Mouse (Mus musculus) midbrain, embryonic 16.5 days (tissue): ENCODE measurements around the gene Tie1. TPM values are rescaled to one million over a fixed set of nuclear protein-coding genes. Genes with fewer than 3 reads are reported as not detected.

Source experiments
- ATAC-seq: fragments of 200-750 bp; cut with Nextera tagmentation; 2 replicates; pipeline ENCODE4 v1.8.0; 2017; ENCODE audit warnings: moderate TSS enrichment
- H3K27ac ChIP-seq: fragments of 300-500 bp; sonication (generic); 2 replicates; pipeline ENCODE4 v1.5.1; 2014; ENCODE audit warnings: mild to moderate bottlenecking, low read length, mixed read lengths
- H3K27me3 ChIP-seq: fragments of 300-500 bp; sonication (generic); 2 replicates; pipeline ENCODE4 v1.6.1; 2014; ENCODE audit warnings: low read depth, low read length, mixed read lengths; ENCODE audit not compliant: control insufficient read depth, insufficient read depth
- H3K36me3 ChIP-seq: fragments of 300-500 bp; sonication (generic); 2 replicates; pipeline ENCODE4 v1.6.1; 2014; ENCODE audit warnings: mild to moderate bottlenecking, low read length, moderate library complexity, mixed read lengths; ENCODE audit not compliant: control insufficient read depth, insufficient read depth
- H3K4me1 ChIP-seq: fragments of 300-500 bp; sonication (generic); 2 replicates; pipeline ENCODE4 v1.6.1; 2014; ENCODE audit warnings: mild to moderate bottlenecking, low read length, mixed read lengths; ENCODE audit not compliant: control insufficient read depth, insufficient read depth
- H3K4me2 ChIP-seq: fragments of 300-500 bp; sonication (generic); 2 replicates; pipeline ENCODE4 v1.6.1; 2014; ENCODE audit warnings: mild to moderate bottlenecking, low read length, mixed read lengths
- H3K4me3 ChIP-seq: fragments of 300-500 bp; sonication (generic); 2 replicates; pipeline ENCODE4 v1.5.1; 2014; ENCODE audit warnings: low read depth, mild to moderate bottlenecking, low read length, moderate library complexity, mixed read lengths
- H3K9ac ChIP-seq: fragments of 300-500 bp; sonication (generic); 2 replicates; pipeline ENCODE4 v1.6.1; 2014; ENCODE audit warnings: low read depth, low read length, mixed read lengths
- H3K9me3 ChIP-seq: fragments of 300-500 bp; sonication (generic); replicated peaks from 2 replicates; pipeline ENCODE4 v1.6.1; 2014; ENCODE audit warnings: mild to moderate bottlenecking, low read length, mixed read lengths; ENCODE audit not compliant: control insufficient read depth, poor library complexity, severe bottlenecking
- WGBS: fragments of 180-500 bp; shearing (Covaris S2); extraction: QIAGEN DNeasy Blood & Tissue Kit; methylation state at CpG from one replicate; pipeline ENCODE4 v1.1.7; 2014; 5-methylcytosine and 5-hydroxymethylcytosine counted together
- polyA plus RNA-seq: library from polyadenylated mRNA; unstranded; fragments of >200 nt; fragmentation: Nextera tagmentation; extraction: Ambion mirVana; gene quantifications from 2 replicates; pipeline ENCODE4 v1.2.1, GENCODE M21; 2015

Gene Tie1
- polyA plus RNA-seq, result 13.1 and 14.4 TPM in 2 replicates

DNA sequence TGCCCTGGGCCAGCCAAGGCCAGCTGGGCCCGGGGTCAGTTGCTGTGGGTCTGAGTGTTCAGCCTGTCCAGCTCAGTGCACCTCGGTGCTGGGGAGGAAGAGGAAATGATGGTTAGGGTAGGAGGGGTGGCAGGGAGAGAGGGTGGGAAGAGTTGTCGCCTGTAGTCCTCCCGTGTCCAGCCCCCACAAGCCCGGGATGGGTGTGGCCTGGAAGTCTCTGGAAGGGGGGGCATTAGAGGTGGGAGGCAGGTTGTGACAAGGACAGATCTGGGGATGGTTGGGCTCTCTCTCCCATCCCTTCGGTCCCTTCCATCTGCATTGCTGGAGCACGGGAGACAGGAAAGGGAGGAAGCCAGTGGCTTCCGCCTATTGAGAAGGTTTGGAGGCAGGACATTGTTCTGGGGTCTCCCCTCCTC, at the start of gene Tie1:
Gene Tie1, minus strand, starts transcription at position 345 of the 416 bp plus-strand sequence.
- Histone ChIP-seq H3K9me3 (no peaks in the 10 kb centered on the region), H3K27ac (no peak within 1 kb of the TSS), H3K4me3 (no peak within 1 kb of the TSS), H3K4me1 (no peaks in the 10 kb centered on the region), H3K36me3 (no peaks in the 10 kb centered on the region), H3K4me2 (no peak within 1 kb of the TSS), H3K27me3 (no peaks in the 10 kb centered on the region), H3K9ac (no peak within 1 kb of the TSS)
- 81% methylated on average over 8 of the region's 8 CpGs for WGBS
- no peak for ATAC-seq

DNA sequence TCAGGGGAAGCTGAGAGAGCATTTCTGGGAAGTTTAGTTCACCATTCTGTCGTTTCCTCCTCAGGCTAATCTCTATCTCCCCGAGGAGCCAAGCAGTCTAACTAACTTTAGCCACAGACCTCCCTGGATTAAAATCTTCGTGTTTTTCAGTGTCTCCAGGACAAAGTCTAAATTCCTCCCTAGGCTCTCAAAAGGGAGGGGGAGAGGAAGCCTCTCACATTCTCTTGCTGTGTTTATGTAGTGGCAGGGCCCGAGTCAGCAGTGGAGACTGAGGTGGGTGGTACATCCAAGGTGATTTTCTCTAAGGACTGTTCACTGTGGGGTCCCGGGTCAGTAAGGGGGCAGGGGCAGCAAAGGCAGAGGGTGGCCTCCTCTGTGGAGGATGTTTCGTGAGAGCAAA, 47.9 kb upstream of the Tie1 start:
- Histone ChIP-seq H3K36me3 (no peaks in the 10 kb centered on the region), H3K9ac (no peak overlapping the region), H3K9me3 (no peaks in the 10 kb centered on the region), H3K4me1 (no peaks in the 10 kb centered on the region), H3K4me3 (no peak overlapping the region), H3K27me3 (peaks cover 12% of the 10 kb centered on the region; the same call in 1 of the 2 replicates), H3K4me2 (no peak overlapping the region), H3K27ac (no peak overlapping the region)
- ATAC-seq, result no peak
- WGBS, result 40% methylated on average over 6 of the region's 6 CpGs

DNA sequence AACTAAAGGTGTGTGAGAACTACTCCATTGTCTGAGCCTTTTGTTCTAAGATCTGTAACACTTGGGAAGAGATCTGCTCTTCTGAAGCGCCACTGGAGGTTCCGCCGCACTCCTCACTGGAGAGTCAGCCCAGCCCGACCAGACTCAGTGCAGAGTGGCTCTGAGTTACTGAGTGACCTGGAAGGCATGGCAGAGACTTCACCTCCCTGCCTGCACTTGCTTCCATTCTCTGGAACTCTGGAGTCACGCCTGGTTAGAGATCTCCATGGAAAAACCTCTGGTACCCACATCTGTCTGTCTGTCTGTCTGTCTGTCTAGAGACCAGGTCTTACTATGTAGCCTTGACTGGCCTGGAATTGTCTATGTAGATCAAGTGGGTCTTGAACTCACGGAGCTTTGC, 45.7 kb upstream of the Tie1 start:
- Histone ChIP-seq H3K4me2 (no peak overlapping the region), H3K4me3 (no peak overlapping the region), H3K27me3 (no peaks in the 10 kb centered on the region), H3K9ac (no peak overlapping the region), H3K36me3 (no peaks in the 10 kb centered on the region), H3K9me3 (no peaks in the 10 kb centered on the region), H3K27ac (no peak overlapping the region), H3K4me1 (no peaks in the 10 kb centered on the region)
- no peak for ATAC-seq
- WGBS, result 77% methylated on average over 6 of the region's 6 CpGs

DNA sequence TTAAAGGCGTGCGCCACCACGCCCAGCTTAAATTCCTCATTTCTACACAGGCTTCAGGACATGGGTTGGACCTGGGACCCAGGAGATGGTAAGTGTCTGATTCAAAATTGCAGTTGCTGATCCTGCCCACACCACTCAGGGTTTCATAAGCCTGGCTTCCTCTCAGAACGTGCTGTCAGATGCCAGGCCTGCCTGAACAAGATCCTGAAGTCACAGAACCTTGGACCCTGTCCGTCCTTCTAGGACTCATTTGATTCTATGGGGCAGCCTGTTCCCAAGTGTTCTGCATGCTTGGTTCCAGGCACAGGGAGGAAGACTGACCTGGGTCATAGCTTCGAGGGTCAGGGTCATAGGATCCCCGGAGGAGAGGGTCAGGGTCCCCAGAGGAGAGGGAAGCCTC, 43.7 kb upstream of the Tie1 start:
- Histone ChIP-seq H3K9me3 (no peaks in the 10 kb centered on the region), H3K4me2 (no peak overlapping the region), H3K4me3 (no peak overlapping the region), H3K9ac (no peak overlapping the region), H3K4me1 (no peaks in the 10 kb centered on the region), H3K27ac (no peak overlapping the region), H3K36me3 (no peaks in the 10 kb centered on the region), H3K27me3 (no peaks in the 10 kb centered on the region)
- WGBS, result 83% methylated on average over 7 of the region's 7 CpGs
- ATAC-seq, result no peak

DNA sequence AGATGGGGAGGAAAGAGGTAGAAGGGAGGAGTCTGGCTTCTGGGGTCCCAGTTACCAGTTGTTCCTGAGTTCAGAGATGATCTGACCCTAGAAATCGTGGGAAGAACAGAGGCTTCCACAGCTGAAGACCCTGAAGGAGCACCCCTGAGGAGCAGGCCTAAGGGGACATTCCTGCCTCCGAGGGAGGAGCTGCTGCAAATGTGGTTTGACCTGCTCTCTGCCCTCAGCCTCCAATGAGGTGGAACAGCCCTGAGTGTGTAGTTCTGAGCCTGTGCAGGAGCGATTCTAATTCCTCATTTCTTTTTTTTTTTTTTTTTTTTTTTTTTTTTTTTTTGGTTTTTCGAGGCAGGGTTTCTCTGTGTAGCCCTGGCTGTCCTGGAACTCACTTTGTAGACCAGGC, 43.3 kb upstream of the Tie1 start:
- 51% methylated on average over 3 of the region's 4 CpGs for WGBS
- no peak overlapping the region for H3K4me3 ChIP-seq
- no peak overlapping the region for H3K4me2 ChIP-seq
- no peak overlapping the region for H3K9ac ChIP-seq
- ATAC-seq, result no peak
- no peaks in the 10 kb centered on the region for H3K36me3 ChIP-seq
- H3K27me3 ChIP-seq, result no peaks in the 10 kb centered on the region
- H3K4me1 ChIP-seq, result no peaks in the 10 kb centered on the region
- H3K9me3 ChIP-seq, result no peaks in the 10 kb centered on the region
- no peak overlapping the region for H3K27ac ChIP-seq

DNA sequence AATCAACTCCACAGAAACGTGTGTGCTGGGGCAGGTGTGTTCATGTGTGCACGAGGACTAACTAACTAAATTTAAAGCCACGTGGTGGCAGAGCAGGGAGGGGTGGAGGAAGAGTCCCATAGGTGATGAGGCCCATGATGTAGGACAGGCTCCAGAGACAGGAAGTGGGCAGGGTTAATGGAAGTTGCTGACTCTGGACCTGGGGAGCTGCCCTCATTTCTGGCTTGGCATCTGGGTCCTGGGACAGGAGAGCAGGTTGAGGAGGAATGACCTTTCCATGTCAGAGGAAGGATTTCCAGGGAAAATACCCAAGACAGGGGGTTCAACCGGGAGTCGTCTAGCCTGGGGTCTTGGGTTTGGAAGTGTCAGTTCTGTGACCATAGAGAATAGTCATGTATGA, 42.8 kb upstream of the Tie1 start:
- no peak overlapping the region for H3K27ac ChIP-seq
- no peaks in the 10 kb centered on the region for H3K4me1 ChIP-seq
- no peaks in the 10 kb centered on the region for H3K27me3 ChIP-seq
- no peak for ATAC-seq
- no peaks in the 10 kb centered on the region for H3K36me3 ChIP-seq
- H3K4me2 ChIP-seq, result no peak overlapping the region
- no peak overlapping the region for H3K9ac ChIP-seq
- no peak overlapping the region for H3K4me3 ChIP-seq
- H3K9me3 ChIP-seq, result no peaks in the 10 kb centered on the region
- 72% methylated on average over 5 of the region's 5 CpGs for WGBS

DNA sequence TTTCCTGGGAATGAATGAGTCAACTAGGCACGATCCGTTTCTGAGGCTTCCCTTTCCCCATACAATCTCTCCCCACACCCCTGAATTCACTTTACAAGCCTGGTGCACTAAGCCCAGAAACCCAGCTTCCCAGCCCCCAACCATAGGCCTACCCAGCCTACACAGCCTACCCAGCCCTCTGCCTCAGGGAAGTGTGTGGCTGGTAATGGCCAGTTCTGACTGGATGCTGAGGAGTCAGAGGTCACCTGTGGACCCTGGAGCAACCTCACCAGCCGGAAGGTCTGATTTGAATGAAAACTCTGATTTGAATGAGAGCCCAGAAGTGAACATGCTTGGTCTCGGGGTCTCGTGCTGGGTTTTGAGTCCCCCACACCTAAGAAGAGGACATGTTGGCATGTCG, 37.9 kb upstream of the Tie1 start:
- no peak for ATAC-seq
- no peaks in the 10 kb centered on the region for H3K27me3 ChIP-seq
- H3K4me3 ChIP-seq, result no peak overlapping the region
- no peak overlapping the region for H3K4me2 ChIP-seq
- H3K4me1 ChIP-seq, result no peaks in the 10 kb centered on the region
- WGBS, result 92% methylated on average over 6 of the region's 6 CpGs
- no peaks in the 10 kb centered on the region for H3K9me3 ChIP-seq
- H3K36me3 ChIP-seq, result no peaks in the 10 kb centered on the region
- H3K27ac ChIP-seq, result no peak overlapping the region
- H3K9ac ChIP-seq, result no peak overlapping the region

DNA sequence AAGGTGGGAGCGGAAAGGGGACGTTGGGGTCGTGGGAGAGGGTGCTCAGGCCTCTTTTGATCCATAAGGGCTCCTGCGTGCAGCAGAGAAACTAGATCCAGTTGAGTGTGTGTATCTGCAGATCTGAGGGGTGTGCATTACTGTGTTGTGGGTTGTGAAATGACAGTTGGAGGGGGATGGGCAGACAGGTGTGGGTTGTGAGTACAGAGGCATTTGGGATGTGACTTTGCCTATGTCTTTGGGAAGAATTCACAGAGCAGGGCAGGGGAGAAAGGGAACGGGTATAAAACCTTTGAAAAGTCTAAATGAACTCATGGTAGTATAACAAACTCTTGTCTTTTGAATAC, 37.4 kb upstream of the Tie1 start:
- no peak for ATAC-seq
- no peaks in the 10 kb centered on the region for H3K9me3 ChIP-seq
- no peaks in the 10 kb centered on the region for H3K4me1 ChIP-seq
- no peak overlapping the region for H3K27ac ChIP-seq
- 43% methylated on average over 5 of the region's 5 CpGs for WGBS
- H3K9ac ChIP-seq, result no peak overlapping the region
- H3K36me3 ChIP-seq, result no peaks in the 10 kb centered on the region
- no peak overlapping the region for H3K4me3 ChIP-seq
- H3K27me3 ChIP-seq, result no peaks in the 10 kb centered on the region
- no peak overlapping the region for H3K4me2 ChIP-seq

DNA sequence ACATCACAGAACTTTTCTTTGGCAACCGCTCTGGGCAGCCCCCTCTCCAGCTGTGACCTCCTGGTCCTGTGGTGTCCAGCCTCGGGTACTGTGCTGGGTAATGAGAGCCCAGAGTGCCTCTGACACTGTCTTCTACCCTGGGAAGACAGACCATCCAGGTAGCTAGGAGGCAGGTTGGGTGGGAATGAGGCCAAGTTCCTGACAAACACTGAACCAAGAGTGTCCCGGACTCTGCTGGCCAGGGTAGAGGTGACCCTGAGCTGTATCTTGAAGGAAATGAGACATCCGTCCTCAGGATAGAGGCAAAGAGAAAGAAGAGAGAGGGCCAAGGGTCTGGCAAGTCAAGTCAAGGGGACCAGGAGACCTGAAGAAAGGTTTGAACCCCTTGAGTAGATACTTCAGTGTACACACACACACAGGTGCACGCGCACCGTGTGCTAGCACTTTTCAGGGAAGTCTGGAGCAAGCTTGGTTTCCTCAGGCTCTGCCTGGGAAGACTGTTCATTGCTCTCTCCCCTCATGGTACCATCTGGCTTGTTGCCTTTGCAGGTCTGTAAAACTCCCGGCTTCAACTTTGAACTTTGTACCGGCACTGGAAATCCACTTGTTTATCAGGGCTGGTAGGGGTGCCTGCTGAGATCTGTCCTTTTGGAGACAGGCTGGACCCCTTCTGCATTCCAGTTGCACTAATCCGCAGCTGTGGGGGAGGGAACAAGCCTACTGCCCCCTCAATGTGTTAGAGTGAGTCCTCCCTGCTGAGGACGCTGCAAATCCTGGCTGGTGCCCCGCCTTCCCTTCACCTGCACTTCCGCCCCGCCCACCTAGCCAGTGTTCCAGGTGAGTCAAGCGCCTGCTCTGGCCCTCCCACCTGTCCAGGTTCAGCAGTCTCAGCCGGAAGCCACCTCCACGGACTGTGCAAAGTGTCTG, 36.8 kb upstream of the Tie1 start, which contains the start of gene 2610528J11Rik:
Gene 2610528J11Rik, plus strand, starts transcription at position 592 of the 927 bp plus-strand sequence.
- no peak for ATAC-seq
- Histone ChIP-seq H3K4me1 (no peaks in the 10 kb centered on the region), H3K9me3 (no peaks in the 10 kb centered on the region), H3K4me2 (no peak within 1 kb of the TSS), H3K27me3 (no peaks in the 10 kb centered on the region), H3K36me3 (no peaks in the 10 kb centered on the region), H3K9ac (no peak within 1 kb of the TSS), H3K27ac (no peak within 1 kb of the TSS), H3K4me3 (no peak within 1 kb of the TSS)
- 41% methylated on average over 17 of the region's 17 CpGs for WGBS
